Mouse (Mus musculus) adrenal gland (tissue): ENCODE measurements around the gene Fuca2.

Experiments
- intact Hi-C: fragments of 180-260 bp; cut with DNase I; formaldehyde crosslinking; loops from one replicate; pipeline ENCODE4 v1.15.1; 2025

Fuca2 gene

GRCm38 (mm10) chr10:13528155-13528554 lies 28.8 kb downstream of the Fuca2 start:
- intact Hi-C loops = no loop called here

- intact Hi-C loops = no loop called here
Measured at GRCm38 (mm10) chr10:13534751-13535150, 35.4 kb downstream of the Fuca2 start.

- intact Hi-C loops = no loop called here
Measured at GRCm38 (mm10) chr10:13536706-13537105, 37.4 kb downstream of the Fuca2 start.

- intact Hi-C loops = no loop called here
Measured at GRCm38 (mm10) chr10:13539769-13540333, 40.5 kb downstream of the Fuca2 start.

- intact Hi-C loops = no loop called here
Measured at GRCm38 (mm10) chr10:13541721-13542120, 42.4 kb downstream of the Fuca2 start.

GRCm38 (mm10) chr10:13552646-13553497 lies 53.5 kb downstream of the Fuca2 start, which contains the start of the genes Adat2 and Pex3:
Adat2 (plus strand) TSS chr10:13552894.
Pex3 (minus strand) TSS chr10:13553142.
- intact Hi-C loops = no loop called here

- intact Hi-C loops = no loop called here
Measured at GRCm38 (mm10) chr10:13553498-13553985, 54.2 kb downstream of the Fuca2 start.

GRCm38 (mm10) chr10:13554316-13554715 lies 55.0 kb downstream of the Fuca2 start:
- intact Hi-C loops = no loop called here

- intact Hi-C loops = loop anchor here (10.0 kb wide), 1 partner anchor 305 kb away; the partner anchor contains the start of gene Aig1
Measured at GRCm38 (mm10) chr10:13560014-13560674, 60.8 kb downstream of the Fuca2 start.

GRCm38 (mm10) chr10:13564364-13565079 lies 65.2 kb downstream of the Fuca2 start:
- intact Hi-C loops = loop anchor here (2.0 to 10.0 kb wide), 4 partner anchors 300 to 758 kb away; partner anchors contain the start of gene Aig1

- intact Hi-C loops = loop anchor here (2.0 to 10.0 kb wide), 4 partner anchors 300 to 757 kb away; partner anchors contain the start of gene Aig1
Measured at GRCm38 (mm10) chr10:13565080-13565448, 65.7 kb downstream of the Fuca2 start.

GRCm38 (mm10) chr10:13566393-13566792 lies 67.1 kb downstream of the Fuca2 start:
- intact Hi-C loops = loop anchor here (5.0 to 10.0 kb wide), 3 partner anchors 298 to 756 kb away; partner anchors contain the start of gene Aig1
